Mouse (Mus musculus): Measurements from ENCODE around the gene Kiss1.

- no peak for TF ChIP-seq CTCF (IDR thresholded peaks at IDR 0.05; ENCODE audit: low read depth, low read length)
- no peak for TF ChIP-seq POLR2A (IDR thresholded peaks at IDR 0.05; ENCODE audit: borderline replicate concordance, low read depth, low read length)
These were observed 14.4 kb upstream of the Kiss1 start for GRCm38 (mm10) chr1:133307318-133307717.

All from bone marrow macrophage, adult 2 months (primary cell).